Mouse (Mus musculus) central nervous system, embryonic 14 days (tissue): ENCODE measurements around the gene Tmem128. TPM values are rescaled to one million over a fixed set of nuclear protein-coding genes. Genes with fewer than 3 reads are reported as not detected.

Experiments
- polyA plus RNA-seq: library from polyadenylated mRNA; depleted of rRNA; stranded (reverse); fragments of >200 nt; gene quantifications from 2 replicates; pipeline ENCODE4 v1.2.3, GENCODE M21; 2012; rRNA removed

Gene Tmem128
- 67.3 and 81.1 TPM in 2 replicates for polyA plus RNA-seq

DNA sequence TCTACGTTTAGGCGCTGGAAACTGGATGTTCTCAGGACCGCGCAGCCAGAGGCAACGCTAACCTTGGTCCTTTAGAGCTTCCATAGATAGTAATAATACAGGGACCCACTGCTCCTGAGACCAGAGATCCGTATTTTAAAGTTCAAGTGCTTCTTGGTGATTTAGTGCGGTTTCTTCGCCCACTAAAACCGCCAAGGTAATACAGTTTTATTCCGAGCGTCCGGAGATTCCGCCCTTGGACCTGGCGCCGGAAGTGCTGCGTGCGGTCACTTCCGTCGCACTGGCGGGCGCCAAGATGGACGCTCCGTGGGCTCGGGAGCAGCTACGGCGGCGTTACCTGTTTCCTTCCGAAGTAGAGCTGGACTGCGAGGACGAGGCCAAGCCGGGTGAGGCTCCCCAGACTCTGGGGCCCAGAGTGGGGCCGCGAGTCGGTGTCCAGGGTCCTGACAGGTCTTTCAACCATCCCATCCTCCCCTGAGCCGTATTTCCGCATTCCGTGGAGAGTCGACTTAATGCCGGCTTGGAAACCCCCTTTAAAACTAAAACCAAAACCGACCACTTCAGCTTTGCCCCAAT, at the start of gene Tmem128:
Tmem128 (plus strand) TSS at position 79 of the 576 bp plus-strand sequence.

GRCm38 (mm10) chr5:38220328-38220912, 39.6 kb upstream of the Tmem128 start, which contains the start of the genes Zbtb49 and Lyar:
Zbtb49 (minus strand) TSS chr5:38220457.
Lyar (plus strand) TSS chr5:38220470.

DNA sequence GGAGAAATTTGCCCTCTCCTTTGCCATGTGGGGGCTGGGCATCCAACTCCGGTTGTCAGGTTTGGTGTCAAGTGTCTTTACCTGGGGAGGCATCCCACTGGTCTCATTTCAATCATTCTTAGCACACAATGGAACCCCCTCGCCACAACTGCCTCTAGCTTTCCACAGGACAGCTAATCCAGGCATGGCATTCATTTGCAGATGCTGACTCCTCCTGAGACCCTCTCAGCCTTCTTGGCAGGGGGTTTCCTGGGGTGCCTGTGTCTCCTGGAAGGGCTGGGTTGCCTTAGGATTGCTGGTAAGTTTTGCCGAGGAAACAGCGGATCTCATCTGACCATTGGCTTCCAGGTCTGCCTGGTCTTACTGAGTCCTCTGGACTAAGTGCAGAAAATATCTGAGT, 15.8 kb downstream of the Tmem128 start, which contains the start of gene Otop1:
Otop1 (plus strand) TSS at position 202 of the 400 bp plus-strand sequence.

Other genes starting within 250 kb of the Tmem128 start
- 35.8 and 36.2 TPM in 2 replicates for gene Stx18, start 221.4 kb upstream of the Tmem128 start, polyA plus RNA-seq
- gene Nsg1, start 100.3 kb upstream of the Tmem128 start, polyA plus RNA-seq = 725 and 853 TPM in 2 replicates
- 30.2 and 32.9 TPM in 2 replicates for gene Zbtb49, start 39.7 kb upstream of the Tmem128 start, polyA plus RNA-seq
- gene Lyar, start 39.7 kb upstream of the Tmem128 start, polyA plus RNA-seq = 38.2 and 39.5 TPM in 2 replicates
- 0.01 and 0.09 TPM in 2 replicates for gene Otop1, start 15.8 kb downstream of the Tmem128 start, polyA plus RNA-seq
- gene Drd5, start 59.2 kb downstream of the Tmem128 start, polyA plus RNA-seq = 0.15 and 0.21 TPM in 2 replicates
- 0.49 and 0.66 TPM in 2 replicates for gene Slc2a9, start 243.0 kb downstream of the Tmem128 start, polyA plus RNA-seq